Mouse (Mus musculus) C2C12 (cell line): ENCODE data around the gene Stmnd1. TPM values are rescaled to one million over a fixed set of nuclear protein-coding genes. Genes with fewer than 3 reads are reported as not detected.

Source experiments
- H3K27me3 ChIP-seq: one replicate; pipeline ENCODE4 v1.6.1; 2011; ENCODE audit not compliant: control insufficient read depth, insufficient read depth, insufficient read length
- H3K36me3 ChIP-seq: one replicate; pipeline ENCODE4 v1.6.1; 2011; ENCODE audit not compliant: control insufficient read depth, insufficient read depth
- H3K4me3 ChIP-seq: one replicate; pipeline ENCODE4 v1.5.1; 2011; ENCODE audit warnings: mild to moderate bottlenecking, control low read depth; ENCODE audit not compliant: poor library complexity, insufficient read depth, severe bottlenecking
- H3K79me2 ChIP-seq: one replicate; pipeline ENCODE4 v1.6.1; 2011; ENCODE audit not compliant: control insufficient read depth, insufficient read depth
- H3K79me3 ChIP-seq: one replicate; pipeline ENCODE4 v1.6.1; 2011; ENCODE audit warnings: low read depth, control low read depth
- H3ac ChIP-seq: one replicate; pipeline ENCODE3; 2011; ENCODE audit warnings: low read depth; ENCODE audit not compliant: control insufficient read depth, insufficient read length
- CEBPB ChIP-seq: IDR thresholded peaks from one replicate; pipeline ENCODE4 v1.6.1; 2011; ENCODE audit warnings: low read depth, mild to moderate bottlenecking, control low read depth, moderate library complexity
- CTCF ChIP-seq: IDR thresholded peaks from one replicate; pipeline ENCODE4 v1.5.1; 2011; ENCODE audit not compliant: control insufficient read depth, insufficient read depth, insufficient read length
- FOSL1 ChIP-seq: IDR thresholded peaks from one replicate; pipeline ENCODE4 v1.8.0; 2011; ENCODE audit warnings: mild to moderate bottlenecking, low read length; ENCODE audit not compliant: poor library complexity, insufficient read depth, severe bottlenecking
- MAX ChIP-seq: IDR thresholded peaks from one replicate; pipeline ENCODE4 v1.6.1; 2011; ENCODE audit warnings: mild to moderate bottlenecking, control low read depth
- MYOD1 ChIP-seq: IDR thresholded peaks from one replicate; pipeline ENCODE4 v1.6.1; 2011; ENCODE audit warnings: low read depth; ENCODE audit not compliant: control insufficient read depth, insufficient read length
- MYOG ChIP-seq: IDR thresholded peaks from one replicate; pipeline ENCODE4 v1.6.1; 2011; ENCODE audit not compliant: control insufficient read depth, insufficient read length; ENCODE audit errors: extremely low read depth
- USF1 ChIP-seq: IDR thresholded peaks from one replicate; pipeline ENCODE4 v1.6.1; 2011; ENCODE audit warnings: low read depth, mild to moderate bottlenecking, control low read depth, moderate library complexity
- polyA plus RNA-seq: library from polyadenylated mRNA; unstranded; fragments of >200 nt; fragmentation: generic; extraction: Trizol; gene quantifications from one replicate; pipeline ENCODE4 v1.2.1, GENCODE M21; 2012; ENCODE audit warnings: missing spikeins

Stmnd1 gene
- polyA plus RNA-seq, 1 experiment: 0.02 TPM

- Histone ChIP-seq H3K4me3 (no peak overlapping the region), H3K79me3 (no peaks in the 10 kb centered on the region), H3K27me3 (no peaks in the 10 kb centered on the region), H3ac (no peak overlapping the region), H3K79me2 (no peaks in the 10 kb centered on the region), H3K36me3 (no peaks in the 10 kb centered on the region)
- TF ChIP-seq MAX: no peak
Measured at GRCm38 (mm10) chr13:46259526-46259925, 14.0 kb upstream of the Stmnd1 start.

GRCm38 (mm10) chr13:46261244-46261643, 12.3 kb upstream of the Stmnd1 start:
- H3K4me3 ChIP-seq: no peak overlapping the region
- TF ChIP-seq FOSL1: no peak
- TF ChIP-seq CEBPB: no peak
- no peaks in the 10 kb centered on the region for H3K79me2 ChIP-seq
- H3K79me3 ChIP-seq: no peaks in the 10 kb centered on the region
- no peaks in the 10 kb centered on the region for H3K36me3 ChIP-seq
- no peaks in the 10 kb centered on the region for H3K27me3 ChIP-seq
- H3ac ChIP-seq: no peak overlapping the region

GRCm38 (mm10) chr13:46267783-46268182, 5.7 kb upstream of the Stmnd1 start:
- Histone ChIP-seq H3K79me3 (no peaks in the 10 kb centered on the region), H3K36me3 (no peaks in the 10 kb centered on the region), H3K79me2 (no peaks in the 10 kb centered on the region), H3K27me3 (no peaks in the 10 kb centered on the region), H3K4me3 (no peak overlapping the region), H3ac (no peak overlapping the region)
- no peak for TF ChIP-seq MAX
- no peak for TF ChIP-seq CEBPB
- no peak for TF ChIP-seq CTCF
- TF ChIP-seq MYOD1: no peak
- TF ChIP-seq MYOG: no peak
- TF ChIP-seq USF1: no peak
- TF ChIP-seq FOSL1: no peak

GRCm38 (mm10) chr13:46268341-46268740, 5.2 kb upstream of the Stmnd1 start:
- Histone ChIP-seq H3K36me3 (no peaks in the 10 kb centered on the region), H3ac (no peak overlapping the region), H3K4me3 (no peak overlapping the region), H3K79me3 (no peaks in the 10 kb centered on the region), H3K79me2 (no peaks in the 10 kb centered on the region), H3K27me3 (no peaks in the 10 kb centered on the region)
- TF ChIP-seq MYOD1 (no peak), MYOG (no peak), MAX (no peak), USF1 (no peak), FOSL1 (no peak), CTCF (no peak), CEBPB (no peak)

GRCm38 (mm10) chr13:46268815-46269445, 4.6 kb upstream of the Stmnd1 start:
- Histone ChIP-seq H3K27me3 (no peaks in the 10 kb centered on the region), H3K36me3 (no peaks in the 10 kb centered on the region), H3K4me3 (no peak overlapping the region), H3K79me2 (no peaks in the 10 kb centered on the region), H3K79me3 (no peaks in the 10 kb centered on the region), H3ac (no peak overlapping the region)
- TF ChIP-seq MYOG (no peak), FOSL1 (no peak), MYOD1 (no peak), MAX (no peak), USF1 (no peak), CEBPB (no peak), CTCF (no peak)

- no peaks in the 10 kb centered on the region for H3K36me3 ChIP-seq
- no peaks in the 10 kb centered on the region for H3K27me3 ChIP-seq
- H3K4me3 ChIP-seq: no peak overlapping the region
- no peaks in the 10 kb centered on the region for H3K79me2 ChIP-seq
- H3ac ChIP-seq: no peak overlapping the region
- no peak for TF ChIP-seq FOSL1
- TF ChIP-seq MYOD1: no peak
- no peak for TF ChIP-seq USF1
- no peak for TF ChIP-seq MYOG
- no peak for TF ChIP-seq MAX
- no peak for TF ChIP-seq CTCF
- TF ChIP-seq CEBPB: no peak
- H3K79me3 ChIP-seq: no peaks in the 10 kb centered on the region
Measured at GRCm38 (mm10) chr13:46272811-46273452, 589 bp upstream of the Stmnd1 start.
